Mouse (Mus musculus) E14TG2a.4 (cell line): ENCODE measurements around the gene Pacrg.
A peak's percentile ranks its signal among the peaks of the same experiment; 100 is the strongest.

Experiments
- H3K27me3 ChIP-seq: 2 replicates; pipeline ENCODE4 v1.6.1; 2014; ENCODE audit warnings: low read length, control low read depth; ENCODE audit not compliant: insufficient read depth
- H3K36me3 ChIP-seq: 2 replicates; pipeline ENCODE4 v1.6.1; 2014; ENCODE audit warnings: low read length, control low read depth; ENCODE audit not compliant: insufficient read depth
- H3K4me1 ChIP-seq: replicated peaks from 2 replicates; pipeline ENCODE4 v1.6.1; 2014; ENCODE audit warnings: low read depth, low read length, control low read depth
- H3K4me3 ChIP-seq: replicated peaks from 2 replicates; pipeline ENCODE4 v1.5.1; 2014; ENCODE audit warnings: mild to moderate bottlenecking, low read length
- H3K9me3 ChIP-seq: 2 replicates; pipeline ENCODE4 v1.6.1; 2014; ENCODE audit warnings: low read length, control low read depth
- CTCF ChIP-seq: conservative IDR thresholded peaks from 2 replicates; pipeline ENCODE4 v1.5.1; 2014; ENCODE audit warnings: low read length
- NANOG ChIP-seq: IDR thresholded peaks from 2 replicates; pipeline ENCODE4 v1.6.1; 2014; ENCODE audit warnings: borderline replicate concordance, low read length, mixed read lengths
- POU5F1 ChIP-seq: IDR thresholded peaks from 2 replicates; pipeline ENCODE4 v1.6.1; 2014; ENCODE audit warnings: low read length, borderline replicate concordance

The Pacrg gene

GRCm38 (mm10) chr17:10370660-10371130 lies 469.4 kb downstream of the Pacrg start:
- H3K27me3 ChIP-seq = no peaks in the 10 kb centered on the region
- peaks cover 5% of the 10 kb centered on the region for H3K9me3 ChIP-seq
- H3K36me3 ChIP-seq = no peaks in the 10 kb centered on the region; the same call in 1 of the 2 replicates
- peaks cover 91% of the 10 kb centered on the region for H3K4me1 ChIP-seq
- H3K4me3 ChIP-seq = no peak overlapping the region
- no peak for TF ChIP-seq POU5F1
- no peak for TF ChIP-seq NANOG
- TF ChIP-seq CTCF = no peak

GRCm38 (mm10) chr17:10369961-10370659 lies 470.0 kb downstream of the Pacrg start:
- Histone ChIP-seq H3K36me3 (no peaks in the 10 kb centered on the region), H3K4me1 (peaks cover 91% of the 10 kb centered on the region), H3K27me3 (no peaks in the 10 kb centered on the region), H3K9me3 (no peaks in the 10 kb centered on the region), H3K4me3 (no peak overlapping the region)
- TF ChIP-seq CTCF (no peak), NANOG (no peak), POU5F1 (no peak)

DNA sequence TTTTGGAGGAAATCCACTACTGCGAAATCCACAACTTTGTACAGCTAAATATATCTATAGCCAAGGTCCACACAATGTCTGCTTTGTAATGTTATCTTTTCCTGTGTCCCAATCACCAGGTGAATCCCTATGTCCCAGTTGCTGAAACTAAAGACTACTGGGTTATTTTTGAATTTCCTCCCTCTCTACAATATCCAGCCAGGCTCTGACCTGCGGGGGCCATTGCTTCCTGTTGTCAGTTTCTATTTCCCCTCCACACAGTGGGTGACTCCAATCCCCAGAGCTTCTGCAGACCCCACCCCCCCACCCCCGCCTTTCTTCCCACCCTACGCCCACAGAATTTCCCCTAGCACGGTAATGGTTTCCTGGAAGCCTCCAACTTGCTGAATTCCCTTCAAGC lies 473.1 kb downstream of the Pacrg start:
- H3K4me3 ChIP-seq = peak overlapping the region; percentile 41

DNA sequence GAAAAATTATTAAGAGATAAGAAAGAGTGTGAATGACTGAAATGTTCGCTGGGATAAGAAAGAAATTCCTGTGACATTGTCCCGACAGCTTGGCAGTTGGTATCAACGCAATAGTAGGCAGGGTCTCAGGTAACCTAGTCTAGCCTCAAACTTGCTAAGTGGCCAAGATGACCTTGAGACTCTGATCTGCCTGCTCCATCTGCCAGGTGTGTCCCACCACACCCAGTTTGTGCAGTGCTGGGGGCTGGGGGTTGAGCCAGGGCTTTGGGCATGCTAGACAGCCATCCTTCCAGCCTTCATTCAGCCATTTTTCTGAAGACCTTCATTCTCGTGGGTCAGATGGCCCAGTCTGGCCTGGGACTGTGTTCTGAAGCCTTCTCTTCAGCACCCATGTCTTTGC lies 473.5 kb downstream of the Pacrg start:
- Histone ChIP-seq H3K4me1 (peaks cover 89% of the 10 kb centered on the region), H3K9me3 (no peaks in the 10 kb centered on the region), H3K27me3 (no peaks in the 10 kb centered on the region), H3K4me3 (peak overlapping the region; percentile 41), H3K36me3 (no peaks in the 10 kb centered on the region)
- no peak for TF ChIP-seq NANOG
- no peak for TF ChIP-seq CTCF
- no peak for TF ChIP-seq POU5F1

More for the DNA sequence above, 473.1 kb downstream of the Pacrg start:
- Histone ChIP-seq H3K4me1 (peaks cover 89% of the 10 kb centered on the region), H3K9me3 (no peaks in the 10 kb centered on the region), H3K36me3 (no peaks in the 10 kb centered on the region), H3K27me3 (no peaks in the 10 kb centered on the region)
- TF ChIP-seq POU5F1 (no peak), CTCF (no peak), NANOG (no peak)

DNA sequence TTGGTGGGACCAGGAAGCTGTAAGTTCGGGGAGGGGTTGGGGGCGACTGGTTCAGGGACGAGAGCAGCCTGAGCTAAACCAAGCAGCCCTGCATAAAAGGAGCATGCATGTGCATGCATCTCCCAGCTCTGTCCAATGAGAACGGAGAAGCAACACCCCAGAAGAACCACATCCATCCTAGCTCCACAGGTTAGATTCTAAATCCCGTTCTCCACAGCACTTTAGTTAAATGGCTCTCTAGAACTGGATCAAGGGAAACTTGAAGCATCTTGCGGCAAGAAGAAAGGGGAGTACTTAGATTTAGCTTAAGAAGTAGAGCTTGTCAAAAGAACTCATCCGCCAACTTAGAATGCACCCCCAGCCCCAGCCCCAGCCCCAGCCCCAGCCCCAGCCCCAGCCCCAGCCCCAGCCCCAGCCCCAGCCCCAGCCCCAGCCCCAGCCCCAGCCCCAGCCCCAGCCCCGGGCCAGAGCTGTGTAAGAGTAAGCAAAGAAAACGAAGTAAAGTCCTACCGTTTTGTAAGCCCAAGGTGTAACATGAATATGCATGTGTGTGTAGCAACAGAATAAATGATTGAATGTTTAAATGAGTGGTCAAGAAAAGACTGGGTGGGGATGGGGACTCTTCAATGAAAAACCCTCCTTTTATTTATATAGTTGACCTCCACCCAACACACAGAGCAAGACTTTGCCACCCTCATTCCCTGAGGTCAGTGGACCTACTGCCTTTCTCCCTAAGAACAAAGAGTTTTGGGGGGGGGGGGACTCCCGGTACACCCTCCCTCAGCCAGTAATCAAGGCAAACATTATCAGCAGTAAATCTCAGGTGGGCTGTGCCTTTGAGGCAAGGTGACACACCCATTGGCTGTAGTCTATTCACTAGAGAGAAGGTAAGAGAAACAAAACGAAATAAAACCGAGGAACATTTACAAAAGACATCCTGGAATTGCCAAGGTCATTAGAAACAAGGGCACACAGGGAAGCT lies 474.3 kb downstream of the Pacrg start:
- no peaks in the 10 kb centered on the region for H3K9me3 ChIP-seq
- TF ChIP-seq POU5F1 (peak; percentile 91; the same call in 1 of the 2 replicates), CTCF (no peak), NANOG (peak; percentile 27; the same call in 1 of the 2 replicates)
- H3K4me3 ChIP-seq = peak overlapping the region; percentile 41
- H3K4me1 ChIP-seq = peaks cover 88% of the 10 kb centered on the region
- H3K27me3 ChIP-seq = no peaks in the 10 kb centered on the region
- H3K36me3 ChIP-seq = no peaks in the 10 kb centered on the region

GRCm38 (mm10) chr17:10363151-10363550 lies 477.0 kb downstream of the Pacrg start:
- peaks cover 87% of the 10 kb centered on the region for H3K4me1 ChIP-seq
- TF ChIP-seq POU5F1 = no peak
- TF ChIP-seq CTCF = no peak
- no peak for TF ChIP-seq NANOG
- H3K36me3 ChIP-seq = no peaks in the 10 kb centered on the region
- no peaks in the 10 kb centered on the region for H3K27me3 ChIP-seq
- H3K9me3 ChIP-seq = no peaks in the 10 kb centered on the region
- no peak overlapping the region for H3K4me3 ChIP-seq

GRCm38 (mm10) chr17:10361882-10362291 lies 478.2 kb downstream of the Pacrg start:
- TF ChIP-seq CTCF (no peak), POU5F1 (no peak), NANOG (no peak)

DNA sequence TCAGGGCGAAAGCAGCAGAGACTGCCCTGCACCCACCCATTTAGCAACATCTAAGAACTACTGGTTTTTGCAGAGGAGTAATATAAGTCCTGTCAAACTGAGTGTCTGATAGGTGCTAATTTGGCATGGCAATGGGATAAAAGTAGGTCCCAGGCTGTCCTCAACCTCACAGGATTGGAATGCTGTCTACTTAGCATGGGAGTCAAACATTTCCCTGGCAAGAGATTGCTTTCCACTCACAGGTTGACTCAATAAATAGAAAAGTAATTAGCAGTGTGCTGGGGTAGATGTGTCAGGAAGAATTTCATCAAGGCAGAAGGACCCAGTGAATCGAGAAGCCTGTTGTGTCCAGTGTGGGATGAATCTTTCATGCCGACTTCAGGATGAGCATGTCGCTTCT lies 479.4 kb downstream of the Pacrg start:
- Histone ChIP-seq H3K27me3 (no peaks in the 10 kb centered on the region), H3K4me3 (no peak overlapping the region), H3K9me3 (no peaks in the 10 kb centered on the region), H3K4me1 (peaks cover 88% of the 10 kb centered on the region), H3K36me3 (no peaks in the 10 kb centered on the region)
- TF ChIP-seq NANOG (no peak), POU5F1 (no peak), CTCF (no peak)

More at GRCm38 (mm10) chr17:10361882-10362291, 478.2 kb downstream of the Pacrg start:
- Histone ChIP-seq H3K27me3 (no peaks in the 10 kb centered on the region), H3K4me3 (no peak overlapping the region), H3K4me1 (peaks cover 87% of the 10 kb centered on the region), H3K9me3 (no peaks in the 10 kb centered on the region), H3K36me3 (no peaks in the 10 kb centered on the region)
